Mouse (Mus musculus) hindbrain, embryonic 14.5 days (tissue): ENCODE measurements around the gene Hip1. TPM values are rescaled to one million over a fixed set of nuclear protein-coding genes. Genes with fewer than 3 reads are reported as not detected.

Experiments used
- ATAC-seq: fragments of 200-750 bp; cut with Nextera tagmentation; 2 replicates; pipeline ENCODE4 v1.8.0; 2017; ENCODE audit warnings: moderate number of reproducible peaks, mild to moderate bottlenecking, moderate TSS enrichment, moderate library complexity; ENCODE audit not compliant: low FRiP score
- DNase-seq: peaks from one replicate; pipeline ENCODE4 v3.0.0-alpha.2; 2015; ENCODE audit warnings: low spot score
- H3K27ac ChIP-seq: fragments of 300-500 bp; sonication (generic); 2 replicates; pipeline ENCODE4 v1.5.1; 2014; ENCODE audit warnings: mild to moderate bottlenecking, moderate library complexity
- H3K27me3 ChIP-seq: fragments of 300-500 bp; sonication (generic); 2 replicates; pipeline ENCODE4 v1.6.1; 2014; ENCODE audit warnings: mild to moderate bottlenecking, low read length, mixed read lengths; ENCODE audit not compliant: control insufficient read depth, insufficient read depth
- H3K36me3 ChIP-seq: fragments of 300-500 bp; sonication (generic); replicated peaks from 2 replicates; pipeline ENCODE4 v1.6.1; 2014; ENCODE audit not compliant: control insufficient read depth, insufficient read depth
- H3K4me1 ChIP-seq: fragments of 300-500 bp; sonication (generic); replicated peaks from 2 replicates; pipeline ENCODE4 v1.6.1; 2014; ENCODE audit warnings: antibody characterized with exemption, low read length, mixed read lengths; ENCODE audit not compliant: control insufficient read depth, insufficient read depth
- H3K4me2 ChIP-seq: fragments of 300-500 bp; sonication (generic); replicated peaks from 2 replicates; pipeline ENCODE4 v1.6.1; 2014; ENCODE audit warnings: mild to moderate bottlenecking, moderate library complexity
- H3K4me3 ChIP-seq: fragments of 300-500 bp; sonication (generic); replicated peaks from 2 replicates; pipeline ENCODE4 v1.5.1; 2014; ENCODE audit warnings: mild to moderate bottlenecking, low read length
- H3K9ac ChIP-seq: fragments of 300-500 bp; sonication (generic); 2 replicates; pipeline ENCODE4 v1.6.1; 2014
- H3K9me3 ChIP-seq: fragments of 300-500 bp; sonication (generic); 2 replicates; pipeline ENCODE4 v1.6.1; 2016; ENCODE audit warnings: low read length; ENCODE audit not compliant: control insufficient read depth
- whole genome bisulfite sequencing: fragments of 180-500 bp; shearing (Covaris S2); extraction: QIAGEN DNeasy Blood & Tissue Kit; methylation state at CpG from one replicate; pipeline ENCODE4 v1.1.7; 2014; 5-methylcytosine and 5-hydroxymethylcytosine counted together
- polyA plus RNA-seq: library from polyadenylated mRNA; unstranded; fragments of >200 nt; fragmentation: Nextera tagmentation; extraction: Ambion mirVana; gene quantifications from 2 replicates; pipeline ENCODE4 v1.2.1, GENCODE M21; 2014

Gene Hip1
- 48.4 and 49.4 TPM in 2 replicates for polyA plus RNA-seq

DNA sequence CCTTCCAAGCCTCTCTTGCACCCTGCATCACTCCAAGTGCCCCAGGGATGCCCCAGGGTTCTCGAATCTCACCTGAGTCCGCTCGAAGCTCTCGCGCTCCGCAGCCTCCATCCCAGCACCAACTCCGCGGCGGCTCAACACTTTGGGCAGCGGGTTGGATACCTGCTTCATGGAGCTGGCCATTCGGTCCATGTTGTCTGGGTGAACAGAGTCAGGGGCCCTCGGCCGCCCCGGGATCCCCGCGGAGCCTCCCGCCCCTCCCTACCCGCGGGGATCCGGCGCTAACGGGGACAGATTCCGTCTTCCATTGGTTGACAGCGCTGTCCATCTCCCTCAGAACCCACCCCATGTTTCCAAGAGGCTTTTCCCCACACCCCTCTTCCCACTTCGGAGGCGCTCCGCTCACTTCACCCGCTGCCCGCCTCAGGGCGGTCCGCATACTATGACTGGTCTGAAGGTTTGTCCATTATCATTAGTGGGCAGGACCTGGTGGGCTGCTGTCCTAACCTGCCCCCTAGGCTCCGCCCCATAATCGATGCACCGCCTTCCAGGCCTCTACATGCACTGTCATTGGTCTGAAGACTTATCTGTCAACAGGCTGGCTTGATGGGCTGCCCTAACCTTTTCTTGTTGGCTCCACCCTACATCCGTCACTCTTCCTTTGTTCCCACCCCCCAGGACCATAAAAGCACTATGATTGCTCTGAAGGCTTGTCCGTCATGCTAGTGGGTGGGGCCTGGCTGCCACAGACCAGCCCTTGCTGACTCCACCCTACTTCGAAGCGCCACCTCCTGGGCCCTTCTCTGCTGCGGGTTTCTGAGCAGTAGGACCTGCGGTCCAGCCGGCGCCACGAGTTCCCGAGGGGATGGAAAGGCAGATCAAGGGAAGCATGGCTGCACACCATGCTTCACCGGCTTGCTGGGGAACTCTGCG lies at the start of gene Hip1:
Gene Hip1, minus strand, starts transcription at position 256 of the 933 bp plus-strand sequence.
- Histone ChIP-seq H3K4me1 (peaks cover 14% of the 10 kb centered on the region), H3K9me3 (no peaks in the 10 kb centered on the region), H3K27me3 (no peaks in the 10 kb centered on the region), H3K27ac (peak within 1 kb of the TSS; percentile 62), H3K9ac (peak within 1 kb of the TSS; percentile 75), H3K4me2 (peak within 1 kb of the TSS; percentile 97), H3K4me3 (peak within 1 kb of the TSS; percentile 76), H3K36me3 (no peaks in the 10 kb centered on the region)
- under 1% methylated on average over 46 of the region's 46 CpGs for WGBS
- ATAC-seq (peak; percentile 99), DNase-seq (peak; percentile 97)

DNA sequence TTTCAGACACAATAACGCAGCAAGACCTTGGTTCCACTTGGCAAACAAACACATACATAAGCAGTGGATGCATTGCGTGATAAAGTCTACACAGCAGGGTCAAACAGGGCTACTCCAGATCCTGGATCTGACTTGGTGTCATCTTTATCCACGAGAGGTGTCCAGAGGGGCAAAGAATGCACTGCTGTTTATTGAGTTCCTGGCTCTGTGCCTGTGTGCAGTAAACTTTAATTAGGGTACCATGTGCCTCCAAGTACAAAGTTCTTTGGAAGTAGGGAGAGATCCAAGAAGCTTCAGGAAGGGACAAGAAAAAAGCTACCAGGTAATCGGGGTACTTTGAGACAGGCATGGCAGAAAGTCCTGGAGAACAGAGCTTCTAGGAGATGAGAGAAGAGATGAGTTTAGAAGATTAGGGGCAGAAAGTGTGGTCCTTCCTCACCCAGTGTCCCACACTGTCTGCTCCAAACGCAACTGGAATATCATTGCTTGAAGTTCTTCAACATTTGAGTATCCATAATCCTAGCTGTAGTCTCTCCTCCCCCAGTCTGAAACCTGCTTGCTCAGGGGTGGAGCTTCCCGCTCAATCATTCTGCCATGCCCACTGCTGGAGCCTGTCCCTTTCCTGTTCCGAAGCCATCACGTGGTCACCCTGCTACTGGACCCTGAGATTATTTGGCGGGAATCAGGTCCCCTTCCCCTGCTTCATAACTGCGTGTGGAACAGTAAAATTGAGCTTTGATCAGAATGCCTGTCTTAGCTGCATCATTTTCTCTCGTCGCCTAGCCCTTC lies 45.3 kb upstream of the Hip1 start:
- WGBS = 82% methylated on average over 10 of the region's 12 CpGs
- H3K4me2 ChIP-seq = no peak overlapping the region
- no peaks in the 10 kb centered on the region for H3K27me3 ChIP-seq
- H3K9me3 ChIP-seq = peaks cover 7% of the 10 kb centered on the region
- no peaks in the 10 kb centered on the region for H3K36me3 ChIP-seq
- no peak overlapping the region for H3K27ac ChIP-seq
- DNase-seq (no peak), ATAC-seq (no peak)
- H3K9ac ChIP-seq = no peak overlapping the region
- H3K4me3 ChIP-seq = no peak overlapping the region
- no peaks in the 10 kb centered on the region for H3K4me1 ChIP-seq

DNA sequence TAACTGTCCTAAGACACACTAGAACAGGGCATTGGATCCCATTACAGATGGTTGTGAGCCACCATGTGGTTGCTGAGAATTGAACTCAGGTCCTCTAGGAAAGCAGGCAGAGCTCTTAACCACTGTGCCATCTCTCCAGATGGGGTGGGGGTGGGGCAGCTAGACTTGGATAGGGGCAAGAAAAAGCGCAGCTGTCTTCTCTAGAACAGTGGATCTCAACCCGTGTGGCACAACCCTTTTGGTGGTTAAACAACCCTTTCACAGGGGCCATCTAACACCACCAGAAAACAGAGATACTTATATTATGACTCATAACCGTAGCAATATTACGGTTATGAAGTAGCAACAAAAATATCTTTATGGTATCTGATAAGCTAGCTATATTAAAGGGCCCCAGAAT lies 42.8 kb upstream of the Hip1 start:
- no peak for ATAC-seq
- Histone ChIP-seq H3K9me3 (peaks cover 7% of the 10 kb centered on the region), H3K9ac (no peak overlapping the region), H3K27me3 (no peaks in the 10 kb centered on the region), H3K4me1 (no peaks in the 10 kb centered on the region), H3K4me2 (no peak overlapping the region), H3K36me3 (no peaks in the 10 kb centered on the region), H3K27ac (no peak overlapping the region), H3K4me3 (no peak overlapping the region)
- WGBS = 86% methylated on average over 4 of the region's 4 CpGs
- DNase-seq = no peak

DNA sequence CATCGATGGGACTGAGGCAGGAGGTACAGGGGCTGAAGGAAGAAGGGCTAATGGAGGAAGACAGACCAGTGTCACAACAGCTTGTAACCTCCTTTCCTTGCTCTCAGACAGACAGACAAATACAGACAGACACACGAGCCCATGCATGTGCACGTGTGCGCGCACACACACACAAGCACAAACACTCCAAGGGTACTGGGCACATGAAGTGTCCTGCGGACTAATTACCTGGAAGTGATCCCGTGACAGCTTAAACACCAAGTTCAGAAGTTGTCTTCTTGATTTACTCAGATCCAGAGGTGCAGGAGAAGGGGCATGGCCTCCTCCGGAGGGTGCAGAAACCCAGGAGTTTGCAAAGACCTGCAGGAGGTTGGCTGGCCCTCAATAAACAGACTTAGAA lies 40.8 kb upstream of the Hip1 start:
- H3K9ac ChIP-seq = no peak overlapping the region
- H3K27me3 ChIP-seq = no peaks in the 10 kb centered on the region
- no peak for ATAC-seq
- H3K4me3 ChIP-seq = no peak overlapping the region
- H3K27ac ChIP-seq = no peak overlapping the region
- no peaks in the 10 kb centered on the region for H3K9me3 ChIP-seq
- H3K36me3 ChIP-seq = no peaks in the 10 kb centered on the region
- H3K4me1 ChIP-seq = no peaks in the 10 kb centered on the region
- WGBS = 94% methylated on average over 8 of the region's 8 CpGs
- H3K4me2 ChIP-seq = no peak overlapping the region
- DNase-seq = no peak

DNA sequence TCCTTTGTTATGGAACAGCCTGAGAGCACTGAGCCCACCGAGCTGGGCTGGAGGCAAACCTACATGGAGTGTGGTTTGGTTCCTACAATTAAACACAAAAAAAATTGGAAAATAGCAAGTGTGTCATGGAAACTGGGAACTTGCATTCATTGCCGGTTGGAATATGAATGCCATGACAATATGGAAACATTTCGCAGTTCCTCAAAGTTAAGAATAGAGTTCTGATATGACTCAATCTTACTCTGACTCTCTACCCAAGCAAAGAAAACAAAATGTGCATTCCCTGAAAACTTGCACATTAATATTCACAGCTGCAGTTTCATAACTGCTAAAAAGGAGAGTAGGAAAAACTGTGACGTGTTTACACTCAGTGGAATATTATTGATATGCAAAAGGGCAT lies 37.4 kb upstream of the Hip1 start:
- 91% methylated on average over 4 of the region's 4 CpGs for WGBS

DNA sequence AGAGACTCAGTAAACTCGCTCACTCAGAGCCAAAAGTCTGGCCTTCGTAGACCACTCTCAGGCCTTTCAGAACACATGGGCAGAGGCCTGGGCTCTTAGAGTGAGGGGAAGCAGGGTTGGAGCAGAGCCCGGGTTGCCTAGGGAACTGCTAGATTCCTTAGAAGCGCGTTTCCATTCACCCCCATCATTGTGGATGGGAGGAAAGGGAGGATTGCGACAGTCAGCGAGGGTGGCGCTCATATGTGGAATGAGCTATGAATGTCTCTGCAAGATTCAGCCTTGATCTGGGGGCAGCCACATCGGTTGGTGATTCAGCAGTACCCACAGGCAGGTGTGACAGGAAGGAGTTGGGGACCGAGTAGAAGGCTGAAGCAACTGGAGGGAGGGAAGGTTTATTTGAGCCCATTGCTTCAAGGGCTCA lies 34.4 kb upstream of the Hip1 start:
- WGBS = 76% methylated on average over 10 of the region's 10 CpGs

More for the DNA sequence above, 37.4 kb upstream of the Hip1 start:
- no peak for ATAC-seq
- Histone ChIP-seq H3K4me2 (no peak overlapping the region), H3K9ac (no peak overlapping the region), H3K27me3 (no peaks in the 10 kb centered on the region), H3K9me3 (no peaks in the 10 kb centered on the region), H3K4me3 (no peak overlapping the region), H3K27ac (no peak overlapping the region), H3K36me3 (no peaks in the 10 kb centered on the region), H3K4me1 (no peaks in the 10 kb centered on the region)
- DNase-seq = no peak

DNA sequence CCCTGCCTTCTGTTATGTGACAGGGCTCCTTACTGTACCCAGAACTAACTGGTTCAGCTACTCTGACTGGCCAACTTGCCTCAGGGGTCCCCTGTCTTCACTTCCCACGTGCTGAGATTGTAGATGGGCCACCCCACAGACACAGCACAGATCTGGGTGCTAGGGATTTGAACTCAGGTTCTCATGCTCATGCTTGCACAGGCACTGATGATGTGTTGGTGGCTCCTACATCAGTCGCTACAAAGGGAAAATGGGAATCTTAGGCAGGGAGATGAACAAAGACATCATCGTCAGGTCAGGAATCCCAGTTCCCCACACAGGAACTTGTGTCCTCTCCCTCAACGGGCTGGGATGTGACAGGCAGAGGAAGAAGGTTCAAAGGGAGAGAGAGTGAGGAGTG lies 31.1 kb upstream of the Hip1 start:
- Histone ChIP-seq H3K9ac (no peak overlapping the region), H3K9me3 (no peaks in the 10 kb centered on the region), H3K4me2 (no peak overlapping the region), H3K4me3 (no peak overlapping the region), H3K27me3 (no peaks in the 10 kb centered on the region), H3K27ac (no peak overlapping the region), H3K4me1 (no peaks in the 10 kb centered on the region), H3K36me3 (no peaks in the 10 kb centered on the region)
- ATAC-seq = no peak
- 70% methylated on average over 4 of the region's 4 CpGs for WGBS
- no peak for DNase-seq

More for the DNA sequence above, 34.4 kb upstream of the Hip1 start:
- no peak overlapping the region for H3K4me2 ChIP-seq
- no peaks in the 10 kb centered on the region for H3K4me1 ChIP-seq
- no peak for ATAC-seq
- peak; percentile 33 for DNase-seq
- H3K9me3 ChIP-seq = no peaks in the 10 kb centered on the region
- H3K36me3 ChIP-seq = no peaks in the 10 kb centered on the region
- no peaks in the 10 kb centered on the region for H3K27me3 ChIP-seq
- H3K4me3 ChIP-seq = no peak overlapping the region
- no peak overlapping the region for H3K9ac ChIP-seq
- H3K27ac ChIP-seq = no peak overlapping the region

DNA sequence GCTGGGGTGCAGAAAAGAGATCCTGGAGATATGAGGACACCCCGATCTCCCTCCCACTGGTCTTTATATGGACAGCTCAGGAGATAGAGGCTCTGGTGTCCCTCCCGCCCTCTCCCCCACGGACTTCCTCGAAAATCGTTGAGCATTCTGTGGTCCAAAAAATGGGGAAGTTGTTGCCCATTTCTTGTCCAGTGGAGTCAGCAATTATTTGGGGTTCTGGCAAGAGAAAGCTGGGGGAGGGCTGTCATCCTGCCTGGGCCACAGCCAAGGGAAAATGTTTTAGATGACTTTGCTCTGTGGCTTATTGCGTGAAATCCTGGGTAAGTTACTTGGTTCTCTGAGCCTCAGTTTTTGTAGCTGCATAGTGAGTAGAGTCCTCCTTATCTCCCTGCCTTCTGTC lies 28.1 kb upstream of the Hip1 start, which contains the start of gene Ccl24:
Gene Ccl24, minus strand, starts transcription at position 44 of the 400 bp plus-strand sequence.
- Histone ChIP-seq H3K4me2 (no peak within 1 kb of the TSS), H3K9me3 (no peaks in the 10 kb centered on the region), H3K36me3 (no peaks in the 10 kb centered on the region), H3K4me3 (no peak within 1 kb of the TSS), H3K27me3 (no peaks in the 10 kb centered on the region), H3K4me1 (no peaks in the 10 kb centered on the region), H3K9ac (no peak within 1 kb of the TSS), H3K27ac (no peak within 1 kb of the TSS)
- DNase-seq (no peak), ATAC-seq (no peak)
- 90% methylated on average over 6 of the region's 6 CpGs for WGBS

DNA sequence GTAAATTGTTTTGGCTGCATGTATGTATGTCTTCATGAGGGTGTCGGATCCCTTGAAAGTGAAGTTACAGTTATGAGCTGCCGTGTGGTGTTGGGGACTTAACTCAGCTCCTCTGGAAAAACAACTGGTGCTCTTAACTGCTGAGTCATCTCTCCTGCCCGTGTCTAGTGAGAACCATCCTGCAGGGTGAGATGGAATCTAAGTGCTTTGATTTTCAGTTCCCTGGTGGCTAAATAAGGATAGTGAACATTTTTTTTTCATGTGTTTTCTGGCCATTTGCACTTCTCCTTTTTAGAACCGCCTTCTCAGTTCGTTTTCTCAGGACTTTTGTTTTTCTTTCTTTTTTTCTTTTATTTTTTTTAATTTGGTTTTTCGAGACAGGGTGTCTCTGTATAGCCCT lies 23.8 kb upstream of the Hip1 start:
- ATAC-seq = no peak
- 72% methylated on average over 6 of the region's 6 CpGs for WGBS

More for the DNA sequence above, 23.8 kb upstream of the Hip1 start:
- Histone ChIP-seq H3K4me1 (no peaks in the 10 kb centered on the region), H3K4me2 (no peak overlapping the region), H3K9ac (no peak overlapping the region), H3K27me3 (no peaks in the 10 kb centered on the region), H3K9me3 (no peaks in the 10 kb centered on the region), H3K27ac (no peak overlapping the region), H3K36me3 (no peaks in the 10 kb centered on the region), H3K4me3 (no peak overlapping the region)
- no peak for DNase-seq
